Mouse (Mus musculus) spleen, adult 2 months (tissue): ENCODE measurements at regions not wholly inside any gene's neighbourhood (a gene's known extent, or its start where the extent isn't known, plus 50 kb on each side); places are given as distances from the start of the nearest gene placed in this dataset.

ENCODE experiments used
- CTCF ChIP-seq: fragments of 200-500 bp; IDR thresholded peaks from 2 replicates; pipeline ENCODE4 v1.5.1; 2011; ENCODE audit warnings: mild to moderate bottlenecking, inconsistent platforms; ENCODE audit not compliant: insufficient read depth, insufficient read length, insufficient replicate concordance; ENCODE audit errors: extremely low read depth
- POLR2A ChIP-seq: fragments of 200-500 bp; IDR thresholded peaks from 2 replicates; pipeline ENCODE4 v1.6.1; 2011; ENCODE audit warnings: low read depth, low read length, inconsistent platforms

DNA sequence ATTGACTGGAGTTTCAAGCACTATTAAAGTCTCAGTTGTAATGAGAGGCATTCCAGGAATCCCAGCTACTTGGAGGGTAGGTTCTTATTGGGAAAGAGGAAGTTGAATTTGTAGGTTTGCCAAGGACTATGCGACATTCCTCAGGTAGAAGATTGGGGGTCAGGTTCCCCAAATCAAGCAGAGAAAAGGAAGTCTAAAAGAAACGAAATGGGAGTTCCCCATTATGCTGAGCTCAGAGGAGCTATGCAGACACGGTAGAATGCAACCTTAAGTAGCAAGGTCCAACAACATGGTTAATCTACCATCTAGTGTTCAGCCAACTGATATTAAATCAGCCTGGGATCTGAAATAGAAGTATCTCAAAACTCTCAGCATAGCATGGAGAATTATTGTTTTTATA is 1365.9 kb upstream of the Slc10a2 start:
- TF ChIP-seq CTCF (no peak), POLR2A (no peak)
